Mouse (Mus musculus) MEL (cell line): ENCODE measurements around the gene Fryl. TPM values are rescaled to one million over a fixed set of nuclear protein-coding genes. Genes with fewer than 3 reads are reported as not detected.

Experiments
- DNase-seq: peaks from one replicate; pipeline ENCODE4 v3.0.0; 2011; ENCODE audit warnings: low read depth, low spot score
- H3K27ac ChIP-seq: 2 replicates; pipeline ENCODE4 v1.5.1; 2012; ENCODE audit warnings: low read depth, mild to moderate bottlenecking, control low read depth, low read length, moderate library complexity; ENCODE audit not compliant: control insufficient read depth
- H3K27me3 ChIP-seq, 2 experiments: fragments of 150-350 bp in 1 of 2; sonication (generic) in 1 of 2; 2 replicates each; pipeline ENCODE4 v1.6.1; 2012; ENCODE audit warnings: low read length in 2 of 2, mild to moderate bottlenecking in 2 of 2, improper control_type of control experiment in 1 of 2, moderate library complexity in 1 of 2; ENCODE audit not compliant: insufficient read depth in 2 of 2, control insufficient read depth in 1 of 2
- H3K36me3 ChIP-seq, 2 experiments: 2 replicates each; pipeline ENCODE4 v1.6.1; 2012 to 2014; ENCODE audit warnings: low read length in 2 of 2, improper control_type of control experiment in 1 of 2, inconsistent platforms in 1 of 2, mild to moderate bottlenecking in 1 of 2; ENCODE audit not compliant: insufficient read depth in 2 of 2, control insufficient read depth in 1 of 2
- H3K4me1 ChIP-seq, 2 experiments: fragments of 150-350 bp in 1 of 2; sonication (generic) in 1 of 2; 2 replicates each; pipeline ENCODE4 v1.6.1; 2012; ENCODE audit warnings: low read length in 2 of 2, improper control_type of control experiment in 1 of 2, mild to moderate bottlenecking in 1 of 2; ENCODE audit not compliant: insufficient read depth in 2 of 2, control insufficient read depth in 1 of 2
- H3K4me3 ChIP-seq, 2 experiments: fragments of 150-350 bp in 1 of 2; sonication (generic) in 1 of 2; 2 replicates each; pipeline ENCODE4 v1.5.1; 2012; ENCODE audit warnings: low read depth in 2 of 2, low read length in 2 of 2, mild to moderate bottlenecking in 2 of 2, moderate library complexity in 2 of 2, control low read depth in 1 of 2, improper control_type of control experiment in 1 of 2; ENCODE audit not compliant: control insufficient read depth in 1 of 2, insufficient read depth in 1 of 2
- H3K79me2 ChIP-seq: 2 replicates; pipeline ENCODE4 v1.6.1; 2012; ENCODE audit warnings: mild to moderate bottlenecking, low read length, moderate library complexity; ENCODE audit not compliant: control insufficient read depth, poor library complexity, insufficient read depth
- H3K9ac ChIP-seq: 2 replicates; pipeline ENCODE4 v1.6.1; 2012; ENCODE audit warnings: low read depth, mild to moderate bottlenecking, control low read depth, low read length, moderate library complexity; ENCODE audit not compliant: control insufficient read depth, poor library complexity, severe bottlenecking
- H3K9me3 ChIP-seq: fragments of 150-350 bp; sonication (generic); replicated peaks from 2 replicates; pipeline ENCODE4 v1.6.1; 2012; ENCODE audit warnings: mild to moderate bottlenecking, low read length, improper control_type of control experiment, moderate library complexity; ENCODE audit not compliant: insufficient read depth
- BHLHE40 ChIP-seq: IDR thresholded peaks from 2 replicates; pipeline ENCODE4 v1.6.1; 2012; ENCODE audit warnings: low read depth, mild to moderate bottlenecking, inconsistent platforms, low read length, improper control_type of control experiment, borderline replicate concordance
- CHD1 ChIP-seq: IDR thresholded peaks from 2 replicates; pipeline ENCODE4 v1.6.1; 2012; ENCODE audit warnings: low read depth, mild to moderate bottlenecking, inconsistent platforms, low read length, improper control_type of control experiment
- CTCF ChIP-seq, 3 experiments: IDR thresholded peaks in 2 of 3; conservative IDR thresholded peaks in 1 of 3; 2 replicates each; pipeline ENCODE4 v1.5.1; 2011 to 2012; ENCODE audit warnings: low read length in 3 of 3, low read depth in 2 of 3, mild to moderate bottlenecking in 2 of 3, improper control_type of control experiment in 1 of 3, inconsistent platforms in 1 of 3, mixed read lengths in 1 of 3, moderate library complexity in 1 of 3; ENCODE audit not compliant: control insufficient read depth in 1 of 3, insufficient read depth in 1 of 3, poor library complexity in 1 of 3, severe bottlenecking in 1 of 3
- GATA1 ChIP-seq: IDR thresholded peaks from 2 replicates; pipeline ENCODE4 v1.6.1; 2011; ENCODE audit warnings: low read depth, low read length, improper control_type of control experiment
- HCFC1 ChIP-seq: IDR thresholded peaks from 2 replicates; pipeline ENCODE4 v1.6.1; 2012; ENCODE audit warnings: low read depth, mild to moderate bottlenecking, inconsistent platforms, low read length, improper control_type of control experiment, moderate library complexity
- MAFK ChIP-seq: IDR thresholded peaks from 2 replicates; pipeline ENCODE4 v1.6.1; 2011; ENCODE audit warnings: low read depth, mild to moderate bottlenecking, low read length, improper control_type of control experiment, borderline replicate concordance
- MXI1 ChIP-seq: IDR thresholded peaks from 2 replicates; pipeline ENCODE4 v1.6.1; 2011; ENCODE audit warnings: mild to moderate bottlenecking, low read depth, low read length, improper control_type of control experiment
- MYB ChIP-seq: IDR thresholded peaks from 2 replicates; pipeline ENCODE4 v1.6.1; 2011; ENCODE audit warnings: mild to moderate bottlenecking, low read depth, low read length, improper control_type of control experiment
- MYC ChIP-seq: IDR thresholded peaks from 2 replicates; pipeline ENCODE4 v1.6.1; 2011; ENCODE audit warnings: low read depth, mild to moderate bottlenecking, low read length, improper control_type of control experiment, moderate library complexity
- POLR2A ChIP-seq, 2 experiments: IDR thresholded peaks; 2 replicates each; pipeline ENCODE4 v1.6.1; 2011 to 2012; ENCODE audit warnings: low read length in 2 of 2, mild to moderate bottlenecking in 2 of 2, control low read depth in 1 of 2, improper control_type of control experiment in 1 of 2, low read depth in 1 of 2, moderate library complexity in 1 of 2; ENCODE audit not compliant: control insufficient read depth in 1 of 2, insufficient read depth in 1 of 2, poor library complexity in 1 of 2
- POLR2AphosphoS2 ChIP-seq: IDR thresholded peaks from 2 replicates; pipeline ENCODE4 v1.6.1; 2011; ENCODE audit warnings: low read length, improper control_type of control experiment
- POLR2AphosphoS5 ChIP-seq: IDR thresholded peaks from 2 replicates; pipeline ENCODE4 v1.6.1; 2012; ENCODE audit warnings: low read depth, borderline replicate concordance, mild to moderate bottlenecking, inconsistent platforms, low read length, moderate library complexity, mixed read lengths
- RAD21 ChIP-seq: IDR thresholded peaks from 2 replicates; pipeline ENCODE4 v1.6.1; 2011; ENCODE audit warnings: mild to moderate bottlenecking, low read depth, low read length, improper control_type of control experiment
- RCOR1 ChIP-seq: IDR thresholded peaks from 2 replicates; pipeline ENCODE4 v1.6.1; 2012; ENCODE audit warnings: low read depth, mild to moderate bottlenecking, inconsistent platforms, low read length, improper control_type of control experiment
- SIN3A ChIP-seq: IDR thresholded peaks from 2 replicates; pipeline ENCODE4 v1.6.1; 2012; ENCODE audit warnings: low read length, improper control_type of control experiment, inconsistent platforms
- TAL1 ChIP-seq: IDR thresholded peaks from 2 replicates; pipeline ENCODE4 v1.6.1; 2012; ENCODE audit warnings: mild to moderate bottlenecking, inconsistent platforms, low read length, moderate library complexity, mixed read lengths
- TBP ChIP-seq: IDR thresholded peaks from 2 replicates; pipeline ENCODE4 v1.8.0; 2011; ENCODE audit warnings: low read depth, low read length, improper control_type of control experiment
- TCF12 ChIP-seq: IDR thresholded peaks from 2 replicates; pipeline ENCODE4 v1.6.1; 2014; ENCODE audit warnings: low read depth, mild to moderate bottlenecking, inconsistent platforms, low read length, improper control_type of control experiment, moderate library complexity
- USF2 ChIP-seq, 2 experiments: IDR thresholded peaks; 2 replicates each; pipeline ENCODE4 v1.6.1; 2011 to 2012; ENCODE audit warnings: improper control_type of control experiment in 2 of 2, low read length in 2 of 2, borderline replicate concordance in 1 of 2, inconsistent platforms in 1 of 2, low read depth in 1 of 2, mild to moderate bottlenecking in 1 of 2; ENCODE audit not compliant: insufficient read depth in 1 of 2
- ZC3H11A ChIP-seq: IDR thresholded peaks from 2 replicates; pipeline ENCODE4 v1.6.1; 2012; ENCODE audit warnings: low read depth, mild to moderate bottlenecking, inconsistent platforms, low read length, improper control_type of control experiment
- ZMIZ1 ChIP-seq: IDR thresholded peaks from 2 replicates; pipeline ENCODE4 v1.6.1; 2012; ENCODE audit warnings: low read depth, mild to moderate bottlenecking, inconsistent platforms, low read length, improper control_type of control experiment, moderate library complexity
- polyA plus RNA-seq, 2 experiments: library from polyadenylated mRNA; stranded (reverse) in 1 of 2; unstranded in 1 of 2; fragments of >175 nt in 1 of 2; fragments of >200 nt in 1 of 2; gene quantifications; 2 replicates each; pipeline versions ENCODE4 v1.2.1 to v1.2.4; 2012; ENCODE audit warnings: low replicate concordance in 2 of 2, low read depth in 1 of 2; ENCODE audit not compliant: insufficient read length in 2 of 2, insufficient read depth in 1 of 2, missing spikeins in 1 of 2
- total RNA-seq: library from RNA; depleted of rRNA; stranded (reverse); fragments of 300-350 nt; gene quantifications from 2 replicates; pipeline ENCODE4 v1.2.3, GENCODE M21; 2012

Gene Fryl
- total and polyA plus RNA-seq, 3 experiments = 18.8 to 188 (median 39.7) TPM

GRCm38 (mm10) chr5:73182701-73183447, 73.5 kb downstream of the Fryl start:
- H3K9ac ChIP-seq = no peak overlapping the region
- no peaks in the 10 kb centered on the region for H3K9me3 ChIP-seq
- H3K4me1 ChIP-seq = peaks cover 0 to 2% of the 10 kb centered on the region in 2 experiments; a peak in 2 of 4 replicates
- no peak for DNase-seq
- no peaks in the 10 kb centered on the region for H3K79me2 ChIP-seq
- TF ChIP-seq ZC3H11A = no peak
- TF ChIP-seq TCF12 = no peak
- TF ChIP-seq POLR2AphosphoS2 = no peak
- TF ChIP-seq CTCF (IDR thresholded peaks at IDR 0.05 in 2 of 3, conservative IDR thresholded peaks at IDR 0.05 in 1 of 3; ENCODE audit: control insufficient read depth in 1 of 3, insufficient read depth in 1 of 3, low read depth in 2 of 3, low read length in 3 of 3, poor library complexity in 1 of 3, severe bottlenecking in 1 of 3) = no peak
- no peak for TF ChIP-seq BHLHE40
- TF ChIP-seq RAD21 = no peak
- no peak for TF ChIP-seq TAL1
- no peak for TF ChIP-seq MYC
- no peak for TF ChIP-seq USF2 (IDR thresholded peaks at IDR 0.05; ENCODE audit: borderline replicate concordance in 1 of 2, insufficient read depth in 1 of 2, low read depth in 1 of 2, low read length in 2 of 2)
- no peak for TF ChIP-seq POLR2AphosphoS5
- TF ChIP-seq RCOR1 = no peak
- no peak for TF ChIP-seq SIN3A
- no peak for TF ChIP-seq HCFC1
- TF ChIP-seq MYB = no peak
- TF ChIP-seq MAFK = no peak
- no peak for TF ChIP-seq MXI1
- TF ChIP-seq TBP = no peak
- no peak for TF ChIP-seq GATA1
- H3K27me3 ChIP-seq = no peaks in the 10 kb centered on the region
- no peak overlapping the region for H3K4me3 ChIP-seq
- peaks cover 0 to 3% of the 10 kb centered on the region in 2 experiments; a peak in 3 of 4 replicates for H3K36me3 ChIP-seq
- no peak overlapping the region for H3K27ac ChIP-seq

GRCm38 (mm10) chr5:73182191-73182590, 74.2 kb downstream of the Fryl start:
- no peak for DNase-seq
- no peaks in the 10 kb centered on the region for H3K27me3 ChIP-seq
- TF ChIP-seq ZC3H11A (no peak), USF2 (IDR thresholded peaks at IDR 0.05; ENCODE audit: borderline replicate concordance in 1 of 2, insufficient read depth in 1 of 2, low read depth in 1 of 2, low read length in 2 of 2) (no peak), MXI1 (no peak), BHLHE40 (no peak), TCF12 (no peak), ZMIZ1 (no peak), CHD1 (no peak), POLR2A (IDR thresholded peaks at IDR 0.05; ENCODE audit: control insufficient read depth in 1 of 2, insufficient read depth in 1 of 2, low read depth in 1 of 2, low read length in 2 of 2, poor library complexity in 1 of 2) (no peak)
- TF ChIP-seq, all 39 proteins: peak for 0
- Histone ChIP-seq H3K4me1 (no peaks in the 10 kb centered on the region), H3K79me2 (no peaks in the 10 kb centered on the region), H3K4me3 (no peak overlapping the region), H3K36me3 (no peaks in the 10 kb centered on the region; a peak in 1 of 4 replicates), H3K9ac (no peak overlapping the region), H3K27ac (no peak overlapping the region), H3K9me3 (no peaks in the 10 kb centered on the region)
